Mouse (Mus musculus) layer of hippocampus, postnatal 10 days (tissue): ENCODE data around the gene Rab12. TPM values are rescaled to one million over a fixed set of nuclear protein-coding genes. Genes with fewer than 3 reads are reported as not detected.
"Not testable (repeated sequence)": the region's sequence is repeated elsewhere in the genome, so short reads cannot be mapped to it uniquely, and the experiment has no call there.

Experiments
- DNase-seq, 2 experiments: peaks; one replicate each; pipeline ENCODE4 v3.0.0; 2021; ENCODE audit warnings: low spot score in 2 of 2
- long read RNA-seq: library from polyadenylated mRNA; stranded (forward); transcript quantifications from one replicate; pipeline ENCODE4 v2.0.0, GENCODE M21; 2023
- total RNA-seq, 2 experiments: library from RNA; stranded (reverse); gene quantifications; 2 replicates each; pipeline ENCODE4 v1.2.3; 2021

Rab12 gene
- total RNA-seq: 100 to 1,000 TPM; 124 to 134 TPM
- long read RNA-seq, transcript Rab12-205 (6 exons, 2,010 nt): major isoform, 147 of 154 reads
- long read RNA-seq, partial matches to known transcripts: 2 of 154 reads
- long read RNA-seq, other reads (novel, unspliced or antisense): 5 of 154 reads

DNA sequence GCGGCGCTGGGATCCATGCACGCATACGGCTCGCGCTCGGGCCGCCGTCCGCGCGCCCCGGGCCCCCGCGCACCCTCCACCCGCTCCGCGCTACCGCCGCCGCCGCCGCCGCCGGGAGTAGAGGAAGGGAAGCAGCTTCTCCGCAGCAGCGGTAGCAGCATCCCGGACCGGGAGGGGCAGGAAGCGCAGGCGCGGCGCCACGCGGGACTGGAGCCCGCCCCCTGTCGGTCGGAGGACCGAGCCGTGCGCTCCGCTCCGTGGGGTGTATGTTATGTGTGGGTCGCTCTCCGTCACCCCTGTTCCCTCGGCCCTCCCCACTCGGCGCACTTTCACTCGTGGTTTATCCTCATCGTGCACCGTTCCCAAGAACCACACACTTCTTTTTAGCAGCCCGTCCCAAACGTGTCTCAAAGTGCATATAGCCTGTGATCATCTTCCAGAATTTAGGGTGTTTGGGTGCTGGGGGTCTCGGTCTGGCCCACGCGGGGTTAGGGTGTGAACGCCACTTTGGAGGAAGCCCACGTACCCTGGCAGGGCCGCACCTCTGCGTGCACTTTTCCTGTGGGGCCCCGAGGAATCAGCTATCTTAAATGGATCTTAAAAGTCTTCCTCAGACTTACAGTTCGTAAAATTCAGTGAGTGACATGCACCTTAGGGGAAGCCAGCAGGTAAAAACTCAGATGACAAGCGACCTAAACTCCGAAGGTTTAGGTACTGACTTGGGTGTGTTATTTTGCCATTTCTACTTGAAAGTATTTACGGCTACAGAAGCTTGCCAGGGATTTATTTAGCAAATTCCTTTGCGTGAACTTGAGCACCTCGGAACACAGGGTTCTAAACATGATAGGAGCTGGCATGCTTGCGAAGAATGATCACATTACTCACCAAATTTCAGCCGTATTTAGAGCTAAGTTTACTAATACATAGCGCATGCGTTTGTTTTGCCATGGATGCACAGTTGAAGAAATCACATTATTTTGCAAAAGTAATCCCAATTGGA, at the start of gene Rab12:
Gene Rab12 (minus strand): TSS at position 176 of the 1,000 bp plus-strand sequence.
- DNase-seq: peak; percentile 90 to 92

GRCm38 (mm10) chr17:66564213-66564612, 44.7 kb upstream of the Rab12 start:
- peak; percentile 34 for DNase-seq

DNA sequence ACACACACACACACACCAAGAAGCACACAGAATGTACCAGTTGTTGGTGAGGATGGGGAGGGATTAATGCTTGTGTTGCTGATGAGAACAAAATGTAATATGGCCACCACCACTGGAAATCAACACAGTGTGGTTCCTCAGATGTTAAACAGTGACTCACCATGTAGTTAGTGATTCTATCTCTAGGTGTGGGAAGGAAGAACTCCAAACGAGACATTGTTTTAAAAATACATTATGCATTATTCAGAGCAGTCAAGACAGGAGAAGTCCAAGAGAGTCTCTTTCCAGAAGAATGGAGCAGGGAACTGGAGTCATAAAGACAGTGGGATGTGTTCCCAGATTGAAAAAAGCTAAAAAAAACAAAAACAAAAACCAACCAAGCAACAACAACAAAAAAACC, 44.0 kb upstream of the Rab12 start:
- DNase-seq: no peak

GRCm38 (mm10) chr17:66561380-66561779, 41.9 kb upstream of the Rab12 start:
- DNase-seq: no peak

GRCm38 (mm10) chr17:66558404-66559317, 39.1 kb upstream of the Rab12 start:
- no peak for DNase-seq

GRCm38 (mm10) chr17:66552690-66553089, 33.2 kb upstream of the Rab12 start:
- DNase-seq: no peak

- DNase-seq: no peak
Observed at GRCm38 (mm10) chr17:66550486-66550885, 31.0 kb upstream of the Rab12 start.

GRCm38 (mm10) chr17:66532285-66532684, 12.8 kb upstream of the Rab12 start:
- DNase-seq: no peak

DNA sequence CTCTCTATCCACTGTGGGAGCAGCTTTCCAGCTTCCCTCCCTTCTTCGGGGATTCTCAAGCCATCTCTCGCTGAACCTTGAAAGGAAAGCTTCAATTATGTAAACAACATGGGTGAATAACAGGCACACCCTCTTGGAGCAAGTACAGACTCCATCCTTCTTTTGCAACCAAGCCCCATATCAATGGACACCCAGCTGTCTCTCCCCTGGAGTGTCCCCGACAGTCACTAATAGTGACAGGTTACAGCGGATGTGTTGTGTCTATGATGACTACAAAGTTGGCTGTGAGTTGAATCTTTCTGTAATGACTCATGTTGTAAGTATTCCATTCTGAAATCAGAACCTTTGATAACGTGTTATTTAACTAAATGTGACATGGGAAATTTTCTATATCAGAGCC, 3.9 kb upstream of the Rab12 start:
- DNase-seq: no peak

GRCm38 (mm10) chr17:66522631-66523030, 3.1 kb upstream of the Rab12 start:
- DNase-seq: not testable (repeated sequence)

DNA sequence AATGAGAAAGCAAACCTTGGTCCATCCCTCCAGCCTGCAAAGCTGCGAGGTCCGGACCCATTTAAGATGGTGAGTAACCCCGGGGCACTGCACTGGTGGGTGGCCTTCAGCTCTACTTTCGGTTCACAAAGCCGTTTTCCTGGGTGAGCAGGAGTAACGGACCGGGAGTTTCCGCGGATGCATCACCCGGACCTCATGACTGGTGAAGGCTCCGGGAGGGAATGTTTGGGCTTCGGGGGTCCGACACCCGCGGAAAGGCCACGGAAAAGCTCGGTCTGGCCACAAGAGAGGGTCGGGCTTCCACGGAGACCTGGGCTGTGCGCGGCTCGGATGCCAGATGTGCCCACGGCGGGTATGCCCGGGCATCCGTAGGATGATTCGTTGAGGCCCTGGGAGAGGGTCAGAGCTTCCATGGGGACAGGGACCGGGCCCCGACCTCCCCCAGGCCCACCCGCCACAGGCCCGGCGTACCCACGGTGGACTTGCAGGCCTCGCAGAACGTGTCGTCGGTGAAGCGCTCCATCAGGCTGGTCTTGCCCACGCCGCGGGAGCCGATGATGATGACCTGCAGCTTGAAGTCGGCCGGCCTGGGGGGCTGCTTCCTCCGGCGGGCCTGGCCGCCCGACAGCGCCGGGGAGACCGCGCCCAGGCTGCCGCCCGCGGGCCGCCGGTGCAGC, 514 bp downstream of the Rab12 start:
- no peak for DNase-seq

- DNase-seq: no peak
Observed at GRCm38 (mm10) chr17:66516953-66517352, 2.6 kb downstream of the Rab12 start.

- DNase-seq: no peak
Observed at GRCm38 (mm10) chr17:66514288-66514995, 5.1 kb downstream of the Rab12 start.

DNA sequence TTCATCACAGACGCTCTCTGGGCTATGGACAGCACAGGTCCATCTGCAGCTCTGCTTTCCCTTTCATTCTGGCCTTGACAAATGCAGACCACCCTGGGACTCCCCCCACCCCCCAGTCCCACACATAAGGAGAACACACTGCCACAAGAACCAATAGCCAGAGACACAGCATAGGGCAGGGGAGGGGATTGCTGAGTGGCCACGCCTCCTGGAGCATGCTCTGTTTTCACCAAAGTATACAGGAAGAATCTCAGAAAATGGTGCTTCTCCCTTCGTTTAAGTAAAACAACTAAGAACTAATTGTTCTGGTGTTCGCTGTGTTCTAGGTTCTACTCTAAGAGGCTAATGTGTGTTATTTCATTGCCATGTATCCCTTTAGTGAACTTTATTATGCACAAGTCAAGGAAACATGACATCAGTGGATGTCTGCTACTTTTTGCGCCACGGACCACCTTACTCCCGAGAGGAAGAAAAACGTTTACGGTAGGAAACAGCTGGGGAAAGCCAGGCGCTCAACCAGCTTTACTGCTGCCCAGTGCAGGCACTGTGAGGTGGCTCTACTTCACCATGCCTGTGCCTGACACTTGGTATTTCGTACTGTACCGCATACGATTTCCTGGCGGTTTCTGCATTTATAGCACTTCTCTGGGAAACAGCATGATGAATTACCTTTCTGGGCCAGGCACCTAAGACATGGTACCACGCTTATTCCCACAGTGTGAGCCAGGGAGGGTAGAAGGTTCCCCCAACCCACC, 7.2 kb downstream of the Rab12 start:
- DNase-seq: no peak

GRCm38 (mm10) chr17:66510221-66510683, 9.3 kb downstream of the Rab12 start:
- peak in 1 of 2 experiments; percentile 28 for DNase-seq

GRCm38 (mm10) chr17:66507049-66507954, 12.2 kb downstream of the Rab12 start:
- no peak for DNase-seq

DNA sequence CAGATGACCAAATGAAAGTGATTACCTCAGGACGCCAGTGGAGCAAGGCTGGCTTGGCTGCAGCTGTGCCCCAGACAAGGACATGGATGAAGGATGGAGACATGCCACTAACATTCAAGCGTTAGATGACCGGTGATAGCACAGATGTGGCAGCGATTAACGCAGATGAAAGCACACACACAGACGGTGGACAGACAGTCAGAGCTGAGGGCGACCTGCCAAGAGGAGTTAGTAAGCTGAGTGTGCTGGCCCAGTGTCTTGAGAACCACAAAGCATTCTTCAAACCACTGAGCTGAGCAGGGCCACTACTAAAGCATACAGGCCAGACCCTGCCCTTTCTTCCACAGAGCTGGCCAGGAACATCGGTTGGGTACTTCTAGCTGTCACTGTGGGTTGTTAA, 14.6 kb downstream of the Rab12 start:
- no peak for DNase-seq

GRCm38 (mm10) chr17:66504248-66504647, 15.3 kb downstream of the Rab12 start:
- DNase-seq: no peak
